Mouse (Mus musculus): Measurements from ENCODE around the gene Col25a1. TPM values are rescaled to one million over a fixed set of nuclear protein-coding genes. Genes with fewer than 3 reads are reported as not detected.

Gene Col25a1
- polyA plus RNA-seq, 1 experiment from 2014 or later = 6.3 TPM

DNA sequence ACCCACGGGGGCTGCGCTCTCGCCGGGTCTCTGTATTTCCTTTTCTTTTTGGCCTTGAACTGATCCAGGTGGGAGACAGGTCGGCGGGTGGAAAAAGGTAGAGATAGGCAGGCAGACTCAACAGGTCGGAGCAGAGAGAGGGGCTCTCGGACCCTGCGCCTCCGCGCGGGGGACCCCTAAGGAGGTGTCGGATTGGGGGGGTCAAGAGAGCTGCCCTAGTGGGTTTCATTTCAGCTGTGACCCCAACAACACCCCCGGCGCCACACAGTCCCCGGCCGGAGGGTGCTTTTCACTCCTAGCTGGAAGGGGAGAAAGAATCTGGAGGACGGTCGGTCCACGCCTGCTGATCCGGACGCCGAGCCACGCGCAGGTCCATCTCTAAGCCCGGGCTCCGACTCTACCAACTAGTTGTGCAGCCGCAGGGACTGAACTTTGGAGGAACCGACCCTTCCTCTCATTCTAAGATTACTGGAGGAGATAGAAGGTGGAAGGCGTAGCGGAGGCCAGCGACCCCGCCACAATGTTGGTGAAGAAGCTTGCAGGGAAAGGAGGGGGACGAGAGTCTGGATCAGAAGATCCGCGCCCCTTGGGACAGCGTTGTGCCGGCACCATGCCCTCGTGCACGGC lies 49.8 kb downstream of the Col25a1 start:
- Histone ChIP-seq H3K36me3 (ENCODE audit: control insufficient read depth, insufficient read depth, low read length) (no peaks in the 10 kb centered on the region), H3K27me3 (replicated peaks; ENCODE audit: control insufficient read depth, insufficient read depth, low read length) (peaks cover 15% of the 10 kb centered on the region), H3K4me3 (ENCODE audit: low read depth, low read length) (peak overlapping the region; percentile 56), H3K9me3 (ENCODE audit: control insufficient read depth, low read length) (no peaks in the 10 kb centered on the region), H3K9ac (ENCODE audit: low read depth, low read length) (peak overlapping the region; percentile 41), H3K27ac (ENCODE audit: low read depth, low read length) (no peak overlapping the region), H3K4me2 (peak overlapping the region; percentile 96), H3K4me1 (replicated peaks; ENCODE audit: control insufficient read depth, insufficient read depth, low read length) (peaks cover 2% of the 10 kb centered on the region; the same call in 1 of the 2 replicates)
- ATAC-seq (replicated peaks; ENCODE audit: low FRiP score) (peak; percentile 33), DNase-seq (ENCODE audit: low spot score) (peak; percentile 44)
- WGBS = under 1% methylated on average over 40 of the region's 40 CpGs

DNA sequence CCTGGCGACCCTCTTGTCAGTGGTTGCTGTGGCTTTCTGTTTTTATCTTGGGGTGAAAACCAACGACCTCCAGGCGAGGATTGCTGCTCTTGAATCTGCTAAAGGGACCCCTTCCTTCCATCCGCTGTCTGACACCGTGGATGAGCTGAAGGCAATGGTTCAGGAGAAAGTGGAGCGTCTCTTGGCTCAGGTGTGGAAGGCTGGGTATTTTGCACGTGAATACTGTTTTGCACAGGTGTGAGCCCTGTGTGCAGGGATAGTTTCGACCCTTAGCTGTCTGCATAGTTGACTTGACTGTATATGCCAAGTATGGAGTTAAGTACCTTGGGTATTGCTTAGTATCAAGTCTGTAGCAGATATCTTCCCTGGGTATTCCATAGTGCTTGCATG lies 50.3 kb downstream of the Col25a1 start:
- H3K27ac ChIP-seq (ENCODE audit: low read depth, low read length) = no peak overlapping the region
- H3K4me1 ChIP-seq (replicated peaks; ENCODE audit: control insufficient read depth, insufficient read depth, low read length) = peaks cover 2% of the 10 kb centered on the region; the same call in 1 of the 2 replicates
- H3K4me2 ChIP-seq = peak overlapping the region; percentile 96
- H3K27me3 ChIP-seq (replicated peaks; ENCODE audit: control insufficient read depth, insufficient read depth, low read length) = peaks cover 15% of the 10 kb centered on the region
- 17% methylated on average over 8 of the region's 8 CpGs for WGBS
- ATAC-seq (replicated peaks; ENCODE audit: low FRiP score) (no peak), DNase-seq (ENCODE audit: low spot score) (no peak)
- H3K9ac ChIP-seq (ENCODE audit: low read depth, low read length) = peak overlapping the region; percentile 41; the same call in 1 of the 2 replicates
- H3K9me3 ChIP-seq (ENCODE audit: control insufficient read depth, low read length) = no peaks in the 10 kb centered on the region
- H3K4me3 ChIP-seq (ENCODE audit: low read depth, low read length) = peak overlapping the region; percentile 56
- no peaks in the 10 kb centered on the region for H3K36me3 ChIP-seq (ENCODE audit: control insufficient read depth, insufficient read depth, low read length)

GRCm38 (mm10) chr3:130182450-130182849 lies 51.1 kb downstream of the Col25a1 start:
- H3K9ac ChIP-seq (ENCODE audit: low read depth, low read length) = no peak overlapping the region
- H3K27me3 ChIP-seq (replicated peaks; ENCODE audit: control insufficient read depth, insufficient read depth, low read length) = peaks cover 15% of the 10 kb centered on the region
- H3K9me3 ChIP-seq (ENCODE audit: control insufficient read depth, low read length) = no peaks in the 10 kb centered on the region
- no peak for DNase-seq (ENCODE audit: low spot score)
- ATAC-seq (replicated peaks; ENCODE audit: low FRiP score) = no peak
- peak overlapping the region; percentile 22; the same call in 1 of the 2 replicates for H3K4me2 ChIP-seq
- no peak overlapping the region for H3K4me3 ChIP-seq (ENCODE audit: low read depth, low read length)
- H3K4me1 ChIP-seq (replicated peaks; ENCODE audit: control insufficient read depth, insufficient read depth, low read length) = peaks cover 2% of the 10 kb centered on the region; the same call in 1 of the 2 replicates
- no peaks in the 10 kb centered on the region for H3K36me3 ChIP-seq (ENCODE audit: control insufficient read depth, insufficient read depth, low read length)
- no peak overlapping the region for H3K27ac ChIP-seq (ENCODE audit: low read depth, low read length)
- 73% methylated on average over 4 of the region's 4 CpGs for WGBS

DNA sequence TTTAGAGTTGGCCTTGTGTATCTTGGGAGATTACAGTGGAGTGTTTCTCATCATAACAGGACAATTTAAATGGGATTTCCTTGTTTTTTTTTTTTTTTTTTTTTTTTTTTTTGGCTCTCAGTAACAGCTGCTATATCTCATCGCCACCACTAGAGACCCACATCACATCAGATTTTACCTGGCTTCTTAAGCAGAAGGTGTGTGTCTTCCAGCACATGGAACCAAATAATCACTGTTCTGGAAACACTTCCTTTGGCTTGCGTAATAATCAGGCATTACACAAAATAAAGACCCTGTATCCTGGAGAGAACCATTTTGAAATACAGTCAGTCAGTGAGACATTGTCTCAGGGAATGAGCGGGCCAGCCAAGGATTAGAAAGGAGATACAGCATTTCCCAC lies 53.8 kb downstream of the Col25a1 start:
- DNase-seq (ENCODE audit: low spot score) = no peak
- ATAC-seq (replicated peaks; ENCODE audit: low FRiP score) = no peak
- Histone ChIP-seq H3K36me3 (ENCODE audit: control insufficient read depth, insufficient read depth, low read length) (no peaks in the 10 kb centered on the region), H3K27me3 (replicated peaks; ENCODE audit: control insufficient read depth, insufficient read depth, low read length) (peaks cover 15% of the 10 kb centered on the region), H3K27ac (ENCODE audit: low read depth, low read length) (no peak overlapping the region), H3K4me2 (no peak overlapping the region), H3K9me3 (ENCODE audit: control insufficient read depth, low read length) (no peaks in the 10 kb centered on the region), H3K9ac (ENCODE audit: low read depth, low read length) (no peak overlapping the region), H3K4me1 (replicated peaks; ENCODE audit: control insufficient read depth, insufficient read depth, low read length) (peaks cover 2% of the 10 kb centered on the region; the same call in 1 of the 2 replicates), H3K4me3 (ENCODE audit: low read depth, low read length) (no peak overlapping the region)
- 58% methylated on average over 3 of the region's 3 CpGs for WGBS

DNA sequence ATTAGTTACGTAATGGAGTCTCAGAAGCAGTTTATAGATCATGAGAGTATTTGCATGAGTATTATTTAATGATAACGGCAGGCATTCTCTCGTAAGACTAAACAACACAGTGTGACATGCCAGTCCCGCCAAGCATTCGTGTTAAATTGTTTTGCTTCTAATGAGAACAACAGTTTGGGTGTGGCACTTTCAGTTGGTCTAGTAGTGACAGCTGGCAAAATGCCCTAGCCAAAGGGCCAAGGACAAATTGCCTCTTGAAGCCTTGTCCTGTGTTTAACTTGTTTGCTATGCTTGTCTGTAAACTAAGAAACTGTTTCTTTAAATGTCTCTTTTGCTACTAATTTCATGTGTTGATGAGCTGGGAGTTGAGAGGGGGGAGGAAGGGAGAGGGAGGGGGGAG lies 56.3 kb downstream of the Col25a1 start:
- no peaks in the 10 kb centered on the region for H3K4me1 ChIP-seq (replicated peaks; ENCODE audit: control insufficient read depth, insufficient read depth, low read length)
- no peak for ATAC-seq (replicated peaks; ENCODE audit: low FRiP score)
- H3K36me3 ChIP-seq (ENCODE audit: control insufficient read depth, insufficient read depth, low read length) = no peaks in the 10 kb centered on the region
- no peaks in the 10 kb centered on the region for H3K9me3 ChIP-seq (ENCODE audit: control insufficient read depth, low read length)
- H3K27me3 ChIP-seq (replicated peaks; ENCODE audit: control insufficient read depth, insufficient read depth, low read length) = no peaks in the 10 kb centered on the region
- H3K9ac ChIP-seq (ENCODE audit: low read depth, low read length) = no peak overlapping the region
- 84% methylated on average over 5 of the region's 5 CpGs for WGBS
- no peak overlapping the region for H3K4me3 ChIP-seq (ENCODE audit: low read depth, low read length)
- no peak overlapping the region for H3K27ac ChIP-seq (ENCODE audit: low read depth, low read length)
- no peak overlapping the region for H3K4me2 ChIP-seq
- no peak for DNase-seq (ENCODE audit: low spot score)

DNA sequence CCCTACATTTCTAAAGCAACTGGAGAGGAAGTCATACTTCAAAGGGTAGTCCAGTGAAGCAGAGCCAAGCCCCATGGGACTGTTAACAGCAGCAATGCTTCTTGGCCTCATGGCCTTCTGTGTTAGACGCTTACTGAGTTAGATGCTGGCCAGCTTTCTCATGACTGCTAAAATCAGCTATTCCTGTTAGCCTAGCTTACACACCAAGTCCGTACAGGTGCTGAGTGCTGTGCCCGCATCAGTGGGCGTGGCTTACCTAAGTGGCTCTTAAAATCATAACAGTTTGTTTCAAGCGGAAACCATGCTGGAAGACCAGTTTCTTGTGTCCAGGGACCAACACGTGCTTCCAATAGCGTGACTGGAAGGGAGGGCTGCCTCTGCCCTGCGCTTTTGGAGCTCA lies 62.1 kb downstream of the Col25a1 start:
- Histone ChIP-seq H3K9me3 (ENCODE audit: control insufficient read depth, low read length) (no peaks in the 10 kb centered on the region), H3K27ac (ENCODE audit: low read depth, low read length) (no peak overlapping the region), H3K36me3 (ENCODE audit: control insufficient read depth, insufficient read depth, low read length) (no peaks in the 10 kb centered on the region), H3K27me3 (replicated peaks; ENCODE audit: control insufficient read depth, insufficient read depth, low read length) (no peaks in the 10 kb centered on the region), H3K4me3 (ENCODE audit: low read depth, low read length) (no peak overlapping the region), H3K4me1 (replicated peaks; ENCODE audit: control insufficient read depth, insufficient read depth, low read length) (no peaks in the 10 kb centered on the region), H3K9ac (ENCODE audit: low read depth, low read length) (no peak overlapping the region), H3K4me2 (no peak overlapping the region)
- WGBS = 88% methylated on average over 8 of the region's 8 CpGs
- DNase-seq (ENCODE audit: low spot score) (no peak), ATAC-seq (replicated peaks; ENCODE audit: low FRiP score) (no peak)

GRCm38 (mm10) chr3:130214631-130215030 lies 83.3 kb downstream of the Col25a1 start:
- Histone ChIP-seq H3K9ac (ENCODE audit: low read depth, low read length) (no peak overlapping the region), H3K4me3 (ENCODE audit: low read depth, low read length) (no peak overlapping the region), H3K4me2 (no peak overlapping the region), H3K27ac (ENCODE audit: low read depth, low read length) (no peak overlapping the region), H3K4me1 (replicated peaks; ENCODE audit: control insufficient read depth, insufficient read depth, low read length) (no peaks in the 10 kb centered on the region), H3K9me3 (ENCODE audit: control insufficient read depth, low read length) (no peaks in the 10 kb centered on the region), H3K27me3 (replicated peaks; ENCODE audit: control insufficient read depth, insufficient read depth, low read length) (no peaks in the 10 kb centered on the region), H3K36me3 (ENCODE audit: control insufficient read depth, insufficient read depth, low read length) (no peaks in the 10 kb centered on the region)
- WGBS = 79% methylated on average over 11 of the region's 11 CpGs
- DNase-seq (ENCODE audit: low spot score) (no peak), ATAC-seq (replicated peaks; ENCODE audit: low FRiP score) (no peak)

DNA sequence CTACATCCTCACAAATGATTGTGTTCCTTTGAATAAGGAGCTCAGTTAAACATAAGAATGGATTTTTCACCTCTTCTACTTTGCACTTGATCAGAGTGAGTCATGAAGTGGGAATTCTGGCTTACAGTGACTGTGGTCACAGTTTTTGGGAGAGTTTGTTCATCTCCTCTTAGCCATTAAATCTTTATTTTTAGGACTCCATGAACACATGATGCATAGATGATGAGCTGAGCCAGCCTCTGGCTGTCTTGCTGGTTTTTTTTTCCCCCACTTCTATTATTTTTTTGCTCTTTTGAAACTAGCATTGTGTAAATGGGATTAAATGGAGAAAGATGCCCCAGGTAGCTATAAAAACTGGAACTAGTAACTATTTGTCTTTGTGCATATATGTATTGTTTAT lies 84.8 kb downstream of the Col25a1 start:
- H3K9me3 ChIP-seq (ENCODE audit: control insufficient read depth, low read length) = no peaks in the 10 kb centered on the region
- no peak overlapping the region for H3K9ac ChIP-seq (ENCODE audit: low read depth, low read length)
- no peaks in the 10 kb centered on the region for H3K4me1 ChIP-seq (replicated peaks; ENCODE audit: control insufficient read depth, insufficient read depth, low read length)
- H3K27me3 ChIP-seq (replicated peaks; ENCODE audit: control insufficient read depth, insufficient read depth, low read length) = no peaks in the 10 kb centered on the region
- ATAC-seq (replicated peaks; ENCODE audit: low FRiP score) = no peak
- no peaks in the 10 kb centered on the region for H3K36me3 ChIP-seq (ENCODE audit: control insufficient read depth, insufficient read depth, low read length)
- no peak overlapping the region for H3K4me2 ChIP-seq
- no peak overlapping the region for H3K4me3 ChIP-seq (ENCODE audit: low read depth, low read length)
- H3K27ac ChIP-seq (ENCODE audit: low read depth, low read length) = no peak overlapping the region
- DNase-seq (ENCODE audit: low spot score) = no peak

- H3K9me3 ChIP-seq (ENCODE audit: control insufficient read depth, low read length) = no peaks in the 10 kb centered on the region
- H3K27ac ChIP-seq (ENCODE audit: low read depth, low read length) = no peak overlapping the region
- no peak overlapping the region for H3K4me3 ChIP-seq (ENCODE audit: low read depth, low read length)
- H3K27me3 ChIP-seq (replicated peaks; ENCODE audit: control insufficient read depth, insufficient read depth, low read length) = no peaks in the 10 kb centered on the region
- no peak overlapping the region for H3K9ac ChIP-seq (ENCODE audit: low read depth, low read length)
- DNase-seq (ENCODE audit: low spot score) (no peak), ATAC-seq (replicated peaks; ENCODE audit: low FRiP score) (no peak)
- H3K4me1 ChIP-seq (replicated peaks; ENCODE audit: control insufficient read depth, insufficient read depth, low read length) = no peaks in the 10 kb centered on the region
- no peak overlapping the region for H3K4me2 ChIP-seq
- WGBS = 93% methylated on average over 3 of the region's 3 CpGs
- no peaks in the 10 kb centered on the region for H3K36me3 ChIP-seq (ENCODE audit: control insufficient read depth, insufficient read depth, low read length)
Measured at GRCm38 (mm10) chr3:130216646-130217045, 85.3 kb downstream of the Col25a1 start.
